Mouse (Mus musculus) spleen, adult 2 months (tissue): Measurements from ENCODE around the gene Olfr1085. TPM values are rescaled to one million over a fixed set of nuclear protein-coding genes. Genes with fewer than 3 reads are reported as not detected.
"Not testable (repeated sequence)": the region's sequence is repeated elsewhere in the genome, so short reads cannot be mapped to it uniquely, and the experiment has no call there.

Source experiments
- DNase-seq, 2 experiments: peaks; one replicate each; pipeline versions ENCODE4 v3.0.0 to v3.0.0-alpha.2; 2012 to 2021; ENCODE audit warnings: low spot score in 2 of 2, low read depth in 1 of 2
- H3K27ac ChIP-seq: fragments of 200-500 bp; 2 replicates; pipeline ENCODE4 v1.5.1; 2012; ENCODE audit warnings: low read length, inconsistent platforms; ENCODE audit not compliant: insufficient read depth
- H3K27me3 ChIP-seq: fragments of 200-500 bp; 2 replicates; pipeline ENCODE4 v1.6.1; 2012; ENCODE audit warnings: mild to moderate bottlenecking, moderate library complexity, low read length, inconsistent platforms; ENCODE audit not compliant: control insufficient read depth, insufficient read depth
- H3K36me3 ChIP-seq: fragments of 200-500 bp; 2 replicates; pipeline ENCODE4 v1.6.1; 2012; ENCODE audit warnings: mild to moderate bottlenecking, low read length, inconsistent platforms; ENCODE audit not compliant: control insufficient read depth, insufficient read depth
- H3K4me1 ChIP-seq: fragments of 200-500 bp; 2 replicates; pipeline ENCODE4 v1.6.1; 2011; ENCODE audit warnings: inconsistent platforms; ENCODE audit not compliant: control insufficient read depth, insufficient read depth, insufficient read length
- H3K4me3 ChIP-seq: fragments of 200-500 bp; 2 replicates; pipeline ENCODE4 v1.5.1; 2011; ENCODE audit warnings: mild to moderate bottlenecking, inconsistent platforms; ENCODE audit not compliant: insufficient read depth, insufficient read length; ENCODE audit errors: extremely low read depth
- CTCF ChIP-seq: fragments of 200-500 bp; IDR thresholded peaks from 2 replicates; pipeline ENCODE4 v1.5.1; 2011; ENCODE audit warnings: mild to moderate bottlenecking, inconsistent platforms; ENCODE audit not compliant: insufficient read depth, insufficient read length, insufficient replicate concordance; ENCODE audit errors: extremely low read depth
- POLR2A ChIP-seq: fragments of 200-500 bp; IDR thresholded peaks from 2 replicates; pipeline ENCODE4 v1.6.1; 2011; ENCODE audit warnings: low read depth, low read length, inconsistent platforms
- whole genome bisulfite sequencing: fragments of 180-500 bp; shearing (Covaris S2); methylation state at CpG from one replicate; pipeline ENCODE4 v1.1.7; 2018; 5-methylcytosine and 5-hydroxymethylcytosine counted together
- polyA plus RNA-seq: library from polyadenylated mRNA; depleted of rRNA; stranded (reverse); fragments of >200 nt; gene quantifications from 2 replicates; pipeline ENCODE4 v1.2.3, GENCODE M21; 2012; rRNA removed

The Olfr1085 gene
- polyA plus RNA-seq: not detected in 2 replicates

- 17% methylated on average over 1 of the region's 1 CpGs for WGBS
- no peak for DNase-seq
- no peak within 1 kb of the TSS for H3K4me3 ChIP-seq
- TF ChIP-seq CTCF: no peak
- TF ChIP-seq POLR2A: no peak
- H3K4me1 ChIP-seq: no peaks in the 10 kb centered on the region
- H3K27ac ChIP-seq: no peak within 1 kb of the TSS
- H3K36me3 ChIP-seq: no peaks in the 10 kb centered on the region
- no peaks in the 10 kb centered on the region for H3K27me3 ChIP-seq
Measured at GRCm38 (mm10) chr2:86661919-86662318, at the start of gene Olfr1085. Gene Olfr1085 (minus strand): TSS chr2:86662019.

GRCm38 (mm10) chr2:86698295-86698694, 36.5 kb upstream of the Olfr1085 start, which contains the start of gene Olfr1087:
Gene Olfr1087 (minus strand): TSS chr2:86698395.
- no peak within 1 kb of the TSS for H3K4me3 ChIP-seq
- DNase-seq: no peak
- no peak for TF ChIP-seq POLR2A
- TF ChIP-seq CTCF: no peak
- no peaks in the 10 kb centered on the region for H3K36me3 ChIP-seq
- H3K27ac ChIP-seq: no peak within 1 kb of the TSS
- no peaks in the 10 kb centered on the region for H3K27me3 ChIP-seq
- H3K4me1 ChIP-seq: no peaks in the 10 kb centered on the region

GRCm38 (mm10) chr2:86679992-86680391, 18.2 kb upstream of the Olfr1085 start, which contains the start of gene Olfr1086:
Gene Olfr1086 (minus strand): TSS chr2:86680092.
- DNase-seq: no peak
- no peaks in the 10 kb centered on the region for H3K27me3 ChIP-seq
- TF ChIP-seq CTCF (no peak), POLR2A (no peak)
- no peaks in the 10 kb centered on the region for H3K4me1 ChIP-seq
- H3K36me3 ChIP-seq: no peaks in the 10 kb centered on the region
- H3K4me3 ChIP-seq: no peak within 1 kb of the TSS
- H3K27ac ChIP-seq: no peak within 1 kb of the TSS
- WGBS: 73% methylated on average over 2 of the region's 2 CpGs

- H3K4me1 ChIP-seq, H3K27ac ChIP-seq, H3K36me3 ChIP-seq, H3K27me3 ChIP-seq, DNase-seq, H3K4me3 ChIP-seq: not testable (repeated sequence)
- 82% methylated on average over 1 of the region's 1 CpGs for WGBS
Measured at GRCm38 (mm10) chr2:86639625-86640024, 22.2 kb downstream of the Olfr1085 start, which contains the start of gene Olfr1084. Gene Olfr1084 (minus strand): TSS chr2:86639725.

Other genes starting within 250 kb of the Olfr1085 start
- gene Olfr1061, start 248.0 kb downstream of the Olfr1085 start, polyA plus RNA-seq: not detected in 2 replicates
- not detected in 2 replicates for gene Olfr1062, start 235.3 kb downstream of the Olfr1085 start, polyA plus RNA-seq
- gene Olfr1065, start 211.4 kb downstream of the Olfr1085 start, polyA plus RNA-seq: not detected in 2 replicates
- gene Olfr1066, start 205.8 kb downstream of the Olfr1085 start, polyA plus RNA-seq: not detected in 2 replicates
- not detected in 2 replicates for gene Olfr228, start 174.6 kb downstream of the Olfr1085 start, polyA plus RNA-seq
- not detected in 2 replicates for gene Olfr1076, start 153.6 kb downstream of the Olfr1085 start, polyA plus RNA-seq
- not detected in 2 replicates for gene Olfr1079, start 119.5 kb downstream of the Olfr1085 start, polyA plus RNA-seq
- gene Olfr1080, start 103.8 kb downstream of the Olfr1085 start, polyA plus RNA-seq: not detected in 2 replicates
- gene Olfr1082, start 63.1 kb downstream of the Olfr1085 start, polyA plus RNA-seq: not detected in 2 replicates
- not detected in 2 replicates for gene Olfr1084, start 22.3 kb downstream of the Olfr1085 start, polyA plus RNA-seq
- gene Olfr1086, start 18.1 kb upstream of the Olfr1085 start, polyA plus RNA-seq: not detected in 2 replicates
- gene Olfr1087, start 36.4 kb upstream of the Olfr1085 start, polyA plus RNA-seq: not detected in 2 replicates
- gene Olfr1089, start 71.7 kb upstream of the Olfr1085 start, polyA plus RNA-seq: not detected in 2 replicates
- gene Olfr1090, start 97.0 kb upstream of the Olfr1085 start, polyA plus RNA-seq: not detected in 2 replicates
- not detected in 2 replicates for gene Olfr1093, start 120.5 kb upstream of the Olfr1085 start, polyA plus RNA-seq
- not detected in 2 replicates for gene Olfr141, start 148.0 kb upstream of the Olfr1085 start, polyA plus RNA-seq
- gene Olfr1094, start 162.6 kb upstream of the Olfr1085 start, polyA plus RNA-seq: not detected in 2 replicates
- not detected in 2 replicates for gene Olfr1095, start 189.7 kb upstream of the Olfr1085 start, polyA plus RNA-seq
- not detected in 2 replicates for gene Gm13723, start 212.8 kb upstream of the Olfr1085 start, polyA plus RNA-seq
- gene Olfr1097, start 230.2 kb upstream of the Olfr1085 start, polyA plus RNA-seq: not detected in 2 replicates